Mouse (Mus musculus) urinary bladder, adult 2 months (tissue): ENCODE measurements around the gene Crybb3. TPM values are rescaled to one million over a fixed set of nuclear protein-coding genes. Genes with fewer than 3 reads are reported as not detected.

ENCODE experiments used
- DNase-seq: peaks from one replicate; pipeline ENCODE4 v3.0.0; 2022; ENCODE audit warnings: low spot score
- polyA plus RNA-seq: library from polyadenylated mRNA; depleted of rRNA; stranded (reverse); fragments of >200 nt; gene quantifications from 2 replicates; pipeline ENCODE4 v1.2.3, GENCODE M21; 2012; rRNA removed

Crybb3 gene
- polyA plus RNA-seq, 1 experiment: 6.1 TPM

GRCm38 (mm10) chr5:113049876-113050275, 31.5 kb downstream of the Crybb3 start:
- no peak for DNase-seq

DNA sequence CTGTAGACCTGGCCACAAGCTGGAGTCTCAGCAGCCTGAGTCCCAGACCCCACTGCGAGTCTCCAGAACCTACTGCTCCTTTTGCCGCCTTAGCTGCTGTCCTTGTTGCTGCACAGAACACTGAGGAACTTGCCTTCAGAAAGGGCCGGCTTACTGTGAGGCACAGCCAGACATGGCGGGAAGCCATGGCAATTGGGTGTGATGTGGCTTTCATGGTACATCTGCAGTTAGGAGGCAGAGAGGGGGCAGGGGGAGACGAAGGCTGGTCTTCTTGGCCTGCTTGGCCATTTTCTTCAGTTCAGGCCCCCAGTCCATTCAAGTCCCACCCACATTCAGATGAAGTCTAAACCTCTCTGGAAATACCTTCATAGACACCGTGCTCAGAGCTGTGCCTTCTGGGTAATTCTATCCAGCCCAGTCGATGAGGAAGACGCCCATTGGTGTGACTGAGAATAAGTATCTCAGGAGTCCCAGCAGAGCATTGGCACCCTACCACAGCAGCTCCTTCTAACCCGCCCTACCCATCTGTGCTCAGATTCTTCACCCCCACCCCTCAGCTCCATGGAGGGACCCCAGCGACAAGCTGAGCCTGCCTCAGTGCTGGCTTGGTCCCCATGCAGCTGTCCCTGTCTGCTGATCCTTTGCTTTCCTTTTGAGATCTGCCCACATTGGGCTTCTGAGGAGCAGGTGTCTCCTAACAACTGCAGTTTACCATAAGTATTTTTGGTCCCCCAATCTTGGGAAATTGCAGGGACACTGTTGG, 35.7 kb downstream of the Crybb3 start:
- no peak for DNase-seq

- no peak for DNase-seq
These were observed 37.9 kb downstream of the Crybb3 start for GRCm38 (mm10) chr5:113043531-113043930.

DNA sequence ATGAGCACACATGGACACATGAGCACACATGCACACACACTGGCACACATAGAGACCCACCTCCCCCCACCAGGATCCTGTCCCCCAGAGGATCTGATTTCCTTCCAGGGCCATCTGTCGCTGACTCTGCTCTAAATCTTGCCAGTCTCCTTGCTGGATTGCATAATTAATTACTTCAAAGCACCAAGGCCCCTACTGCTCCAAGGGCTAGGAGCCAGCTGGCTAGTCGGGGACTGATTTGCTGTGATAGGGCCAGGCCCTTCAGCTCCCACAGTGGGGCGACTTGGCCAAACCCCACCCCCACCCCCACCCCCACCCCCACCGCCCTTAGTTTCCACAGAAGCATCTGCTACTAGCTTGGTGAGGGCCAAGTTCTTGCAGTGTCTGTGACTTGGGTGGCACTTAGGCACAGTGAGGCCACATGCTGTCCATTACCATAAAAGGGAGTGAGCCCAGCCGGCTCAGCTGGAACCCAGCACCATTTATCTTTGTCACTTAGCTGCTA, 39.8 kb downstream of the Crybb3 start:
- DNase-seq: no peak

GRCm38 (mm10) chr5:113040776-113041175, 40.6 kb downstream of the Crybb3 start:
- no peak for DNase-seq

DNA sequence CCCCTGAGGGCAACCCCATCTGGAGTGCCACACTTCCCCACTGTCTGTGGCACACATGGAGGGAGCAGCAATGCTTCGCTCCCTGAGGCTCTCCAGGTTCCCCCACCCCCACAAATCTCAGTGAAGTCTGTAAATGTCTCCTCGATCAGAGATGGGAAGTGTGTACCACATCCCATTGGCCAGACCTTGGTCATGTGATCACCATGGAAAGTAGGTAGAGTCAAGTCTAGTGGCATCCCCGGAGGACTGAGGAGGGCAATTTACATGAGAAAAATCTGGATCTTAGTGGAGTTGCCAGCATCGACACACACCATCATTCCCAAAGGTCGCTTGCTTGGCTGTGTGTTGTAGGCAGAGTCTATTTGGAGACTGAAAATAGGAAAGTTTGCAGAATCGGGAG, 42.8 kb downstream of the Crybb3 start:
- DNase-seq: no peak

DNA sequence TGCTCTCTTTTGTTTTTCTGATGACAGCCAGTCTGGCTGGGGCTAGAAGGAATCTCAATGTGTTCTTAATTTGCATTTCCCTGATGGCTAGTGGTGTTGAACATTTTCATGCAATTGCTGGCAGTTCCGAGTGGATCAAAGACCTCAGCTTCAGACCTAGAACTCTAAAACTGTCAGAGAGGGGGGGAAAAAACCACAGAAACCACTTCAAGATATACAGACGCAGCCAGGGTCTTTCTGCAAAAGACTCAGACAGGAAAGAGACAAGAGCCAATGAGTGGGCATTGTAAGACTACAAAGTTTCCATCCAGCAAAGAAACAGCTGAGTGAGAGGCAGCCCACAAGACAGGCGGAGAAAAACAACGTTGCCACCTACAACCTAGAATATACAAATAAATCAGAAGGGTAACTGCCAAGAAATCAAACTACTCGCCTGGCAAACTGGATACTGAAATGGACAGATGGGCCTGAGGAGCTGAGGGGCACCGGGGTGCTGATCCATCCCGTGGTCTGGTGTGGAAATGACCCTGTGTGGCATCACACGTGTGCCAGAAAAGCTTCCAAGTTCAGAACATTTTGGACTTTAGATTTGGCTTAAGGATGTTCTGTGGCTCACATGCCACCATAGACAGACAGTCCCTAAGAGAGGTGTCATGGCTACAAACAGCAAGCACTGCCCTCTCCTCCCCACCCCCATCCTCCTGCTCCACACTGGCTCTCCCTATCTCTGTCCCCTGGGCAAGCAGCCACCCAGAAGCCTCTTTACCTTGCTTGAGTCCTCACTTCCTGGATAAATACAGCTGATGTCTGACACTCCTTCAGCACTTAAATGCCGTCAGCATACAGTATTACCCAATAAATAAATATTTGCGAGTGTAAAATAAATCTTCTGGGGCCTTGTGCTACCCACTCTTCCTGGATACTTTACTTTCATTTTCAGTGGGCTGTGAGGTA, 46.0 kb downstream of the Crybb3 start:
- no peak for DNase-seq

GRCm38 (mm10) chr5:113031201-113031754, 50.1 kb downstream of the Crybb3 start:
- DNase-seq: no peak

DNA sequence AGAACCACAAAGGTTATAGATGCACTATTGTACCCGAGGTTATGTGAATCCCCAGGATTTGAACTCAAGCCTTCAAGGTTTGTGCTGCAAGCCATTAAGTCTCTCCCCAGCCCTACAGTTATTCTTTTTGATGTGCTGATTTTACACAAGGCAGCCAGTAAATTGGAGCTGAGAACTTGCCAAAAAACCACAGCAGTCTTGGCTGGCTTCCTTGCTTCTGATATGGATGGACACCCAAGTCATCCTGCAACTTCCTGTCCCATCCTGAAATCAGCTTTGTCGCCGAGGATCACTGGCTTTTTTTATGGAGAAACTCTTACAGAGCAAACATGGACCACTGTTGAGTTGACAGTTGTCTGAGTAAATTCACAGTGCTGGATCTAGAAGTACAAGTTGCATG, 51.3 kb downstream of the Crybb3 start:
- DNase-seq: no peak

DNA sequence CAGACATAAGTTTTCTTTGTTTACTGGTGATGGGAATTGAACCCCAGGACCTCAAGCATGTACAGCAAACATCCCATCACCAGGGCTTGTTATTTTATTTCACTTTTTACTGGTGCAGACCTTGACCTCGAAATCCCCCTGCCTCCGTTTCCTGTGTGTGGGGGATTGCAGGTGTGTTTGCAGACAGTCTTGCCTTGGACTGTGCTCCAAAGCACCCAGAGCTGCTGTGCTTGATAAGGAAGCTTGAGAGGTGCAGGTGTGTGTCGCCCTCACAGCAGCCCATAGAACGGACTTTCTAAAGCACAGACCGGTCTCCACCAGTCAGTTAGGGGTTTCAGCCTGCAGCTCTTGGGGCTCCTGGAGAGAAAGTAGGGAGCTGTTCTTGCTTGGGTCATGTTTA, 54.7 kb downstream of the Crybb3 start:
- DNase-seq: no peak

Other genes with a start within 250 kb of the Crybb3 start
- 2.9 and 3.3 TPM in 2 replicates for gene Myo18b, start 185.2 kb downstream of the Crybb3 start, polyA plus RNA-seq
- gene Grk3, start 65.8 kb downstream of the Crybb3 start, polyA plus RNA-seq: 5.9 and 9.1 TPM in 2 replicates
- gene Crybb2, start 11.5 kb downstream of the Crybb3 start, polyA plus RNA-seq: not detected in 2 replicates
- 18.1 and 24.9 TPM in 2 replicates for gene 2900026A02Rik, start 139.7 kb upstream of the Crybb3 start, polyA plus RNA-seq
- 0.06 TPM in 1 of 2 replicates, not detected in the other for gene Tmem211, start 145.3 kb upstream of the Crybb3 start, polyA plus RNA-seq
- gene Sgsm1, start 229.2 kb upstream of the Crybb3 start, polyA plus RNA-seq: 5.3 and 5.6 TPM in 2 replicates